Mouse (Mus musculus) ES-CJ7 (cell line): Measurements from ENCODE around the gene Stac3.

Source experiments
- DNase-seq: peaks from one replicate; pipeline ENCODE4 v3.0.0; 2011; ENCODE audit warnings: low read depth, low spot score

The Stac3 gene

GRCm38 (mm10) chr10:127500894-127501893, at the start of gene Stac3:
Gene Stac3 (plus strand): TSS chr10:127501686.
- no peak for DNase-seq

GRCm38 (mm10) chr10:127453701-127454100, 47.8 kb upstream of the Stac3 start:
- peak; percentile 41 for DNase-seq

GRCm38 (mm10) chr10:127462411-127463096, 38.9 kb upstream of the Stac3 start:
- DNase-seq = no peak

GRCm38 (mm10) chr10:127471281-127471988, 30.1 kb upstream of the Stac3 start:
- no peak for DNase-seq

GRCm38 (mm10) chr10:127472722-127473121, 28.8 kb upstream of the Stac3 start:
- no peak for DNase-seq

- DNase-seq = no peak
Observed at GRCm38 (mm10) chr10:127475175-127475574, 26.3 kb upstream of the Stac3 start.

- no peak for DNase-seq
Observed at GRCm38 (mm10) chr10:127476541-127476940, 24.9 kb upstream of the Stac3 start.

GRCm38 (mm10) chr10:127477301-127477700, 24.2 kb upstream of the Stac3 start:
- DNase-seq = no peak

GRCm38 (mm10) chr10:127479131-127479530, 22.4 kb upstream of the Stac3 start:
- peak; percentile 43 for DNase-seq

GRCm38 (mm10) chr10:127480833-127481813, 20.4 kb upstream of the Stac3 start:
- DNase-seq = peak; percentile 23

- DNase-seq = no peak
Observed at GRCm38 (mm10) chr10:127485235-127485634, 16.3 kb upstream of the Stac3 start.

- no peak for DNase-seq
Observed at GRCm38 (mm10) chr10:127488856-127489255, 12.6 kb upstream of the Stac3 start.

- no peak for DNase-seq
Observed at GRCm38 (mm10) chr10:127490160-127491127, 11.0 kb upstream of the Stac3 start.

GRCm38 (mm10) chr10:127491128-127491512, 10.4 kb upstream of the Stac3 start:
- no peak for DNase-seq

- no peak for DNase-seq
Observed at GRCm38 (mm10) chr10:127492118-127492517, 9.4 kb upstream of the Stac3 start.

- DNase-seq = no peak
Observed at GRCm38 (mm10) chr10:127496156-127496555, 5.3 kb upstream of the Stac3 start.

GRCm38 (mm10) chr10:127499516-127499915, 2.0 kb upstream of the Stac3 start:
- no peak for DNase-seq

GRCm38 (mm10) chr10:127500042-127500441, 1.4 kb upstream of the Stac3 start:
- DNase-seq = no peak

GRCm38 (mm10) chr10:127508239-127508638, 6.8 kb downstream of the Stac3 start:
- peak; percentile 90 for DNase-seq
